Mouse (Mus musculus) fat pad, adult 2 months (tissue): Measurements from ENCODE around the gene Fgfr2.
A peak's percentile ranks its signal among the peaks of the same experiment; 100 is the strongest.

ENCODE experiments used
- DNase-seq: peaks from one replicate; pipeline ENCODE4 v3.0.0-alpha.2; 2011; ENCODE audit warnings: low read depth, low spot score; ENCODE audit errors: extremely low read depth

Gene Fgfr2

GRCm38 (mm10) chr7:131609677-131610076 lies 1513.5 kb downstream of the Fgfr2 start:
- DNase-seq, result no peak

- no peak for DNase-seq
These were observed 1515.1 kb downstream of the Fgfr2 start for GRCm38 (mm10) chr7:131608049-131608448.

GRCm38 (mm10) chr7:131605481-131605880 lies 1517.7 kb downstream of the Fgfr2 start:
- no peak for DNase-seq

- no peak for DNase-seq
These were observed 1518.2 kb downstream of the Fgfr2 start for GRCm38 (mm10) chr7:131604946-131605345.

GRCm38 (mm10) chr7:131603186-131603585 lies 1520.0 kb downstream of the Fgfr2 start:
- DNase-seq, result no peak

- no peak for DNase-seq
These were observed 1521.0 kb downstream of the Fgfr2 start for GRCm38 (mm10) chr7:131602106-131602505.

GRCm38 (mm10) chr7:131598483-131598824 lies 1524.7 kb downstream of the Fgfr2 start:
- DNase-seq, result no peak

- DNase-seq, result no peak
These were observed 1525.2 kb downstream of the Fgfr2 start for GRCm38 (mm10) chr7:131597779-131598482.

- no peak for DNase-seq
These were observed 1537.6 kb downstream of the Fgfr2 start for GRCm38 (mm10) chr7:131585551-131585950.

- DNase-seq, result no peak
These were observed 1541.0 kb downstream of the Fgfr2 start for GRCm38 (mm10) chr7:131582178-131582577.

- no peak for DNase-seq
These were observed 1547.9 kb downstream of the Fgfr2 start for GRCm38 (mm10) chr7:131575246-131575645.

GRCm38 (mm10) chr7:131560697-131561042 lies 1562.5 kb downstream of the Fgfr2 start:
- DNase-seq, result no peak

- DNase-seq, result peak; percentile 75
These were observed 1563.0 kb downstream of the Fgfr2 start, which contains the start of gene Bub3 for GRCm38 (mm10) chr7:131559986-131560696. Bub3 (plus strand) TSS chr7:131560222.

- DNase-seq, result no peak
These were observed 1565.4 kb downstream of the Fgfr2 start for GRCm38 (mm10) chr7:131557751-131558150.

- DNase-seq, result no peak
These were observed 1566.4 kb downstream of the Fgfr2 start for GRCm38 (mm10) chr7:131556541-131557271.

GRCm38 (mm10) chr7:131556116-131556515 lies 1567.0 kb downstream of the Fgfr2 start:
- DNase-seq, result no peak

- DNase-seq, result no peak
These were observed 1567.7 kb downstream of the Fgfr2 start for GRCm38 (mm10) chr7:131555301-131556081.

GRCm38 (mm10) chr7:131554341-131555180 lies 1568.6 kb downstream of the Fgfr2 start:
- DNase-seq, result no peak

- no peak for DNase-seq
These were observed 1569.4 kb downstream of the Fgfr2 start for GRCm38 (mm10) chr7:131553771-131554175.

GRCm38 (mm10) chr7:131552781-131553180 lies 1570.4 kb downstream of the Fgfr2 start:
- DNase-seq, result no peak
